Mouse (Mus musculus) right cerebral cortex, postnatal 36 days (tissue): ENCODE results near the gene Mvk.

ENCODE experiments used
- DNase-seq, 2 experiments: peaks; one replicate each; pipeline ENCODE4 v3.0.0; 2022; ENCODE audit warnings: low spot score in 2 of 2, mixed read lengths in 1 of 2

Mvk gene

GRCm38 (mm10) chr5:114509461-114509860, 65.4 kb downstream of the Mvk start:
- DNase-seq = no peak
